Comparison of ENCODE assay signal across 9 mouse cellular contexts in genomic region chr10:87859453-87859852, GRCm38 (mm10). TPM values are rescaled to one million over a fixed set of nuclear protein-coding genes. Genes with fewer than 3 reads are reported as not detected.
DNase-seq lines count a peak whose midpoint lies in the region; ATAC-seq and TF ChIP-seq lines count a peak whose summit lies in the region.
"Had no signal": no experiment of that assay in that cellular context is flagged by ENCODE, and none has a peak within 500 bp of the region (broad histone marks: within the 10 kb centered on the region; RNA-seq: fewer than 3 reads in every experiment).

No protein-coding gene starts in this region.

- H3K27me3 ChIP-seq in kidney, adult 2 months (replicated peaks; ENCODE audit: control insufficient read depth, insufficient read depth, low read length), result peaks cover 2% of the 10 kb centered on the region; the same call in 1 of the 2 replicates
- no peaks in the 10 kb centered on the region for H3K27me3 ChIP-seq in embryonic facial prominence, embryonic 14.5 days (replicated peaks; ENCODE audit: control insufficient read depth, insufficient read depth, low read length)
- H3K27me3 ChIP-seq in kidney, embryonic 15.5 days, result peaks cover 29% of the 10 kb centered on the region
- H3K27me3 ChIP-seq in neural tube, embryonic 11.5 days (ENCODE audit: control insufficient read depth, insufficient read depth, low read length), result no peaks in the 10 kb centered on the region

- peaks cover 6% of the 10 kb centered on the region; the same call in 1 of the 2 replicates for H3K9me3 ChIP-seq in embryonic facial prominence, embryonic 14.5 days (ENCODE audit: control insufficient read depth, low read length)
- no peaks in the 10 kb centered on the region for H3K9me3 ChIP-seq in kidney, embryonic 15.5 days (replicated peaks)
- no peaks in the 10 kb centered on the region for H3K9me3 ChIP-seq in neural tube, embryonic 11.5 days (ENCODE audit: control insufficient read depth, low read length)

- H3K27ac ChIP-seq in kidney, adult 2 months (ENCODE audit: insufficient read depth, low read depth, low read length), result 0 out of 2 replicates have a peak overlapping the region, but pooled peaks have one; percentile 26
- H3K27ac ChIP-seq in embryonic facial prominence, embryonic 14.5 days (replicated peaks; ENCODE audit: low read depth, low read length), result peak overlapping the region; percentile 96
- H3K27ac ChIP-seq in kidney, embryonic 15.5 days, result peak overlapping the region; percentile 77
- H3K27ac ChIP-seq in neural tube, embryonic 11.5 days (ENCODE audit: low read depth, low read length), result 0 out of 2 replicates have a peak overlapping the region, but pooled peaks have one; percentile 27

- no peak for TF ChIP-seq POLR2A in kidney, adult 2 months (IDR thresholded peaks at IDR 0.05; ENCODE audit: low read depth, low read length)

- H3K4me3 ChIP-seq in kidney, adult 2 months (ENCODE audit: insufficient read depth, low read depth, low read length), result peak overlapping the region; percentile 53
- peak overlapping the region; percentile 51 for H3K4me3 ChIP-seq in embryonic facial prominence, embryonic 14.5 days (ENCODE audit: low read depth, low read length)
- peak overlapping the region; percentile 52 for H3K4me3 ChIP-seq in kidney, embryonic 15.5 days (replicated peaks)
- H3K4me3 ChIP-seq in neural tube, embryonic 11.5 days (ENCODE audit: low read depth, low read length), result peak overlapping the region; percentile 45

- DNase-seq in kidney, adult 2 months, result peak; percentile 28
- no peak for DNase-seq in kidney, postnatal 36 days
- peak; percentile 61 for DNase-seq in embryonic facial prominence, embryonic 14.5 days (ENCODE audit: low spot score)
- DNase-seq in neural tube, embryonic 11.5 days (ENCODE audit: low spot score), result no peak
- no peak for DNase-seq in right cerebral cortex, adult 18-20 months
- DNase-seq in gastrocnemius, postnatal 10 days, result no peak
- no peak for DNase-seq in thymus, postnatal 25 days

- no peak for ATAC-seq in embryonic facial prominence, embryonic 14.5 days (ENCODE audit: low read depth)
- ATAC-seq in kidney, embryonic 15.5 days (replicated peaks; ENCODE audit: low FRiP score), result no peak
- no peak for ATAC-seq in neural tube, embryonic 11.5 days (ENCODE audit: insufficient read depth, low FRiP score, low TSS enrichment)

- peak overlapping the region; percentile 80 for H3K9ac ChIP-seq in embryonic facial prominence, embryonic 14.5 days (ENCODE audit: low read depth, low read length)
- H3K9ac ChIP-seq in kidney, embryonic 15.5 days, result no peak overlapping the region
- no peak overlapping the region for H3K9ac ChIP-seq in neural tube, embryonic 11.5 days (ENCODE audit: low read length)

- H3K4me2 ChIP-seq in embryonic facial prominence, embryonic 14.5 days (ENCODE audit: low read depth, low read length), result peak overlapping the region; percentile 75
- peak overlapping the region; percentile 78 for H3K4me2 ChIP-seq in kidney, embryonic 15.5 days
- H3K4me2 ChIP-seq in neural tube, embryonic 11.5 days (ENCODE audit: low read depth), result peak overlapping the region; percentile 72

- H3K4me1 ChIP-seq in kidney, adult 2 months (ENCODE audit: control insufficient read depth, insufficient read depth, low read length), result peaks cover 5% of the 10 kb centered on the region; the same call in 1 of the 2 replicates
- peaks cover 41% of the 10 kb centered on the region for H3K4me1 ChIP-seq in embryonic facial prominence, embryonic 14.5 days (ENCODE audit: control insufficient read depth, insufficient read depth, low read length)
- H3K4me1 ChIP-seq in kidney, embryonic 15.5 days, result peaks cover 58% of the 10 kb centered on the region
- H3K4me1 ChIP-seq in neural tube, embryonic 11.5 days (ENCODE audit: control insufficient read depth, insufficient read depth, low read length), result peaks cover 3% of the 10 kb centered on the region; the same call in 1 of the 2 replicates

- no peak for TF ChIP-seq CTCF in kidney, adult 2 months (conservative IDR thresholded peaks at IDR 0.05; ENCODE audit: insufficient read depth, insufficient read length, low read depth, low read length)

- 12% methylated on average over 10 of the region's 10 CpGs for WGBS in kidney, adult 2 months
- 2% methylated on average over 10 of the region's 10 CpGs for WGBS in embryonic facial prominence, embryonic 14.5 days
- 8% methylated on average over 10 of the region's 10 CpGs for WGBS in kidney, embryonic 15.5 days
- WGBS in neural tube, embryonic 11.5 days, result 17% methylated on average over 10 of the region's 10 CpGs

- H3K36me3 ChIP-seq in kidney, adult 2 months (ENCODE audit: control insufficient read depth, insufficient read depth, low read length), result no peaks in the 10 kb centered on the region
- no peaks in the 10 kb centered on the region for H3K36me3 ChIP-seq in embryonic facial prominence, embryonic 14.5 days (ENCODE audit: control insufficient read depth, insufficient read depth, low read length)
- H3K36me3 ChIP-seq in kidney, embryonic 15.5 days, result no peaks in the 10 kb centered on the region
- no peaks in the 10 kb centered on the region for H3K36me3 ChIP-seq in neural tube, embryonic 11.5 days (ENCODE audit: control insufficient read depth, insufficient read depth, low read length)
- H3K36me3 ChIP-seq: G1E had no signal

RNA-seq across cellular contexts. Expression of gene Igf1, which starts 1.4 kb away (rescaled TPM):
- polyA plus RNA-seq in kidney, adult 2 months (2012; rRNA removed), result 28.9 and 29.7 TPM in 2 replicates
- 142 and 158 TPM in 2 replicates for polyA plus RNA-seq in embryonic facial prominence, embryonic 14.5 days (2014; fragmentation: Nextera tagmentation; extraction: Ambion mirVana)
- polyA plus RNA-seq in kidney, embryonic 15.5 days (2015; fragmentation: Nextera tagmentation; extraction: Ambion mirVana), result 33.9 and 37.1 TPM in 2 replicates
- polyA plus RNA-seq in neural tube, embryonic 11.5 days (2014; fragmentation: Nextera tagmentation; extraction: Ambion mirVana), result 34.9 and 42.5 TPM in 2 replicates
- total RNA-seq in gastrocnemius, postnatal 10 days (2021), result 100 to 1,000 TPM in 1 of 2 experiments, 10 to 100 TPM in 1; 86.1 to 102 TPM

Comparison
In these comparisons a context has a peak if more than half of its experiments do, and no peak if none do; other contexts are left out.
1. DNase-seq: peak in kidney, adult 2 months (single experiment) and embryonic facial prominence, embryonic 14.5 days (single experiment); none in kidney, postnatal 36 days (0 of 2), neural tube, embryonic 11.5 days (single experiment), right cerebral cortex, adult 18-20 months (single experiment), gastrocnemius, postnatal 10 days (single experiment) and thymus, postnatal 25 days (single experiment).
2. H3K27ac ChIP-seq: peak in every context shown above with its lines; median percentile 96 in embryonic facial prominence, embryonic 14.5 days; 77 in kidney, embryonic 15.5 days; 27 in neural tube, embryonic 11.5 days; 26 in kidney, adult 2 months.
3. Peak in every context shown above with its lines, with median percentiles within 50 percentile points of each other: H3K4me3 ChIP-seq and H3K4me2 ChIP-seq.